Mouse (Mus musculus) spleen, adult 2 months (tissue): ENCODE results near the gene Wfdc9.

Experiments used
- CTCF ChIP-seq: fragments of 200-500 bp; IDR thresholded peaks from 2 replicates; pipeline ENCODE4 v1.5.1; 2011; ENCODE audit warnings: mild to moderate bottlenecking, inconsistent platforms; ENCODE audit not compliant: insufficient read depth, insufficient read length, insufficient replicate concordance; ENCODE audit errors: extremely low read depth
- POLR2A ChIP-seq: fragments of 200-500 bp; IDR thresholded peaks from 2 replicates; pipeline ENCODE4 v1.6.1; 2011; ENCODE audit warnings: low read depth, low read length, inconsistent platforms

- TF ChIP-seq CTCF (no peak), POLR2A (no peak)
Measured at GRCm38 (mm10) chr2:164664851-164665250, 8.5 kb upstream of the Wfdc9 start.
